9 mouse cellular contexts compared by ENCODE assay signal in genomic region chr17:3019631-3020391, GRCm38 (mm10).
DNase-seq lines count a peak whose midpoint lies in the region; ATAC-seq and TF ChIP-seq lines count a peak whose summit lies in the region.
"Had no signal": no experiment of that assay in that cellular context is flagged by ENCODE, and none has a peak within 500 bp of the region (broad histone marks: within the 10 kb centered on the region; RNA-seq: fewer than 3 reads in every experiment).

No protein-coding gene starts in this region.

- H3K9ac ChIP-seq in kidney, embryonic 15.5 days = no peak overlapping the region
- H3K9ac ChIP-seq in midbrain, postnatal 0 days (replicated peaks; ENCODE audit: low read length, poor library complexity, severe bottlenecking) = no peak overlapping the region
- H3K9ac ChIP-seq: stomach, embryonic 15.5 days had no signal

- 91% methylated on average over 2 of the region's 2 CpGs for WGBS in kidney, embryonic 15.5 days
- WGBS in limb, embryonic 10.5 days = 89% methylated on average over 2 of the region's 2 CpGs
- 90% methylated on average over 2 of the region's 2 CpGs for WGBS in midbrain, postnatal 0 days

- no peak for DNase-seq in kidney, postnatal 14 days
- peak; percentile 10 for DNase-seq in limb, embryonic 10.5 days (ENCODE audit: low spot score)
- no peak for DNase-seq in midbrain, postnatal 0 days (ENCODE audit: low spot score)
- DNase-seq in thymus, postnatal 25 days = no peak
- DNase-seq in adrenal gland, postnatal 4 days (ENCODE audit: low spot score in 2 of 2) = no peak
- DNase-seq: kidney, postnatal 4 days had no signal

- H3K27ac ChIP-seq in kidney, embryonic 15.5 days = no peak overlapping the region
- H3K27ac ChIP-seq in limb, embryonic 10.5 days = no peak overlapping the region
- no peak overlapping the region for H3K27ac ChIP-seq in midbrain, postnatal 0 days (ENCODE audit: low read depth, low read length)
- H3K27ac ChIP-seq: stomach, embryonic 15.5 days had no signal

- H3K4me2 ChIP-seq in kidney, embryonic 15.5 days = no peak overlapping the region
- no peak overlapping the region for H3K4me2 ChIP-seq in midbrain, postnatal 0 days (ENCODE audit: low read depth, low read length, poor library complexity, severe bottlenecking)
- H3K4me2 ChIP-seq: stomach, embryonic 15.5 days had no signal

- no peaks in the 10 kb centered on the region for H3K4me1 ChIP-seq in kidney, embryonic 15.5 days
- H3K4me1 ChIP-seq in limb, embryonic 10.5 days = no peaks in the 10 kb centered on the region
- no peaks in the 10 kb centered on the region for H3K4me1 ChIP-seq in midbrain, postnatal 0 days (ENCODE audit: insufficient read depth, low read length)
- H3K4me1 ChIP-seq: stomach, embryonic 15.5 days had no signal

- TF ChIP-seq CTCF in midbrain, postnatal 0 days (IDR thresholded peaks at IDR 0.05) = no peak

- ATAC-seq in kidney, embryonic 15.5 days (replicated peaks; ENCODE audit: low FRiP score) = peak; percentile 65; the same call in 1 of the 2 replicates
- ATAC-seq in erythroblast, adult 5-6 weeks (replicated peaks; ENCODE audit: low FRiP score, poor library complexity, severe bottlenecking) = 0 out of 2 replicates have a peak, but pooled peaks have one; percentile 33
- peak; percentile 65; the same call in 1 of the 2 replicates for ATAC-seq in midbrain, postnatal 0 days (ENCODE audit: low FRiP score)

- no peak overlapping the region for H3K4me3 ChIP-seq in kidney, embryonic 15.5 days (replicated peaks)
- H3K4me3 ChIP-seq in limb, embryonic 10.5 days = no peak overlapping the region
- H3K4me3 ChIP-seq in midbrain, postnatal 0 days (ENCODE audit: low read depth, low read length) = no peak overlapping the region
- H3K4me3 ChIP-seq: stomach, embryonic 15.5 days had no signal

- H3K27me3 ChIP-seq in kidney, embryonic 15.5 days = no peaks in the 10 kb centered on the region
- no peaks in the 10 kb centered on the region for H3K27me3 ChIP-seq in limb, embryonic 10.5 days (ENCODE audit: low read depth, poor library complexity, severe bottlenecking)
- H3K27me3 ChIP-seq in midbrain, postnatal 0 days (ENCODE audit: insufficient read depth, low read length) = no peaks in the 10 kb centered on the region
- H3K27me3 ChIP-seq: stomach, embryonic 15.5 days had no signal

- no peaks in the 10 kb centered on the region for H3K36me3 ChIP-seq in kidney, embryonic 15.5 days
- H3K36me3 ChIP-seq in limb, embryonic 10.5 days = no peaks in the 10 kb centered on the region
- H3K36me3 ChIP-seq in midbrain, postnatal 0 days (ENCODE audit: insufficient read depth, low read length) = no peaks in the 10 kb centered on the region
- H3K36me3 ChIP-seq: stomach, embryonic 15.5 days had no signal

- peaks cover 23% of the 10 kb centered on the region for H3K9me3 ChIP-seq in kidney, embryonic 15.5 days (replicated peaks)
- peaks cover 65% of the 10 kb centered on the region for H3K9me3 ChIP-seq in limb, embryonic 10.5 days (replicated peaks)
- H3K9me3 ChIP-seq in midbrain, postnatal 0 days (ENCODE audit: low read length) = peaks cover 57% of the 10 kb centered on the region
- H3K9me3 ChIP-seq: stomach, embryonic 15.5 days had no signal
